Mouse (Mus musculus): ENCODE data around the gene Rftn1. TPM values are rescaled to one million over a fixed set of nuclear protein-coding genes. Genes with fewer than 3 reads are reported as not detected.

The Rftn1 gene
- polyA plus RNA-seq, 1 experiment from 2014 or later, result 27.4 TPM

- H3K4me1 ChIP-seq, result peaks cover 6% of the 10 kb centered on the region; the same call in 1 of the 2 replicates
- no peaks in the 10 kb centered on the region for H3K36me3 ChIP-seq (replicated peaks)
- H3K9me3 ChIP-seq, result no peaks in the 10 kb centered on the region
- no peak overlapping the region for H3K9ac ChIP-seq
- no peaks in the 10 kb centered on the region for H3K27me3 ChIP-seq (replicated peaks)
- no peak overlapping the region for H3K4me2 ChIP-seq
- no peak overlapping the region for H3K27ac ChIP-seq
- ATAC-seq (replicated peaks), result no peak
- WGBS, result 93% methylated on average over 15 of the region's 15 CpGs
- no peak overlapping the region for H3K4me3 ChIP-seq
Observed at GRCm38 (mm10) chr17:50157190-50158150, 33.0 kb downstream of the Rftn1 start.

GRCm38 (mm10) chr17:50152085-50152484 lies 38.4 kb downstream of the Rftn1 start:
- WGBS, result 95% methylated on average over 5 of the region's 5 CpGs

DNA sequence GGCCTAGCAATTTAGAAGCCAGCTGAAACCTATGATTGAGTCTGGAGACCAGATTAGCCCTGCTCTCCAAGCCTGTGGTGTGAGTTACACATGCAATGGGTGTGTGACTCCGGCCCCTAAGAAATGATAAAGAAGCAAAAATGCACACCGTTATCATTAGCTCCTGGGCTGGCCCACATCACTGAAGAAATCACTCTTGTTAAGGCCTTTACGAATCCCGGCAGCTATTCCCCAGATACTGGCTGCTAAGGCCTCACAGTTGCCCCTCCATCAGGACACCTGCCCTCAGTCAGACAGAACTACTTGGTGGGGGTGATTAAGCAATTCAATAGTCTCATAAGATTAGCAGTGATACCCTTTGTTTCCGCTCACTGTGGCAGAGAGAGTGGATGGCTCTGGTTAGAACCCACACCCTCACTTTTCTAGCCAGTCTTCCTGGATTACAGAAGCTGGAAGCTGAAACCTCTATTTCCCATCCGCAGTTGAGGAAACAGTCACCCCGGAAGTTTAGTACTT lies 39.2 kb downstream of the Rftn1 start:
- Histone ChIP-seq H3K4me2 (no peak overlapping the region), H3K27me3 (replicated peaks) (no peaks in the 10 kb centered on the region), H3K4me1 (peaks cover 20% of the 10 kb centered on the region), H3K9me3 (no peaks in the 10 kb centered on the region), H3K4me3 (no peak overlapping the region), H3K36me3 (replicated peaks) (no peaks in the 10 kb centered on the region), H3K27ac (0 out of 2 replicates have a peak overlapping the region, but pooled peaks have one; percentile 3), H3K9ac (no peak overlapping the region)
- WGBS, result 57% methylated on average over 7 of the region's 7 CpGs
- no peak; the same call in 1 of the 2 replicates for ATAC-seq (replicated peaks)

More at GRCm38 (mm10) chr17:50152085-50152484, 38.4 kb downstream of the Rftn1 start:
- Histone ChIP-seq H3K27me3 (replicated peaks) (no peaks in the 10 kb centered on the region), H3K9ac (no peak overlapping the region), H3K36me3 (replicated peaks) (no peaks in the 10 kb centered on the region), H3K4me2 (no peak overlapping the region), H3K4me1 (peaks cover 20% of the 10 kb centered on the region), H3K9me3 (no peaks in the 10 kb centered on the region), H3K4me3 (no peak overlapping the region), H3K27ac (no peak overlapping the region)
- ATAC-seq (replicated peaks), result no peak

- no peaks in the 10 kb centered on the region for H3K9me3 ChIP-seq
- H3K4me1 ChIP-seq, result peaks cover 20% of the 10 kb centered on the region
- 38% methylated on average over 16 of the region's 16 CpGs for WGBS
- peak overlapping the region; percentile 13; the same call in 1 of the 2 replicates for H3K4me2 ChIP-seq
- no peak overlapping the region for H3K4me3 ChIP-seq
- peak overlapping the region; percentile 71 for H3K27ac ChIP-seq
- no peak overlapping the region for H3K9ac ChIP-seq
- no peaks in the 10 kb centered on the region for H3K36me3 ChIP-seq (replicated peaks)
- H3K27me3 ChIP-seq (replicated peaks), result no peaks in the 10 kb centered on the region
- ATAC-seq (replicated peaks), result peak; percentile 68
Observed at GRCm38 (mm10) chr17:50150416-50151207, 39.9 kb downstream of the Rftn1 start.

DNA sequence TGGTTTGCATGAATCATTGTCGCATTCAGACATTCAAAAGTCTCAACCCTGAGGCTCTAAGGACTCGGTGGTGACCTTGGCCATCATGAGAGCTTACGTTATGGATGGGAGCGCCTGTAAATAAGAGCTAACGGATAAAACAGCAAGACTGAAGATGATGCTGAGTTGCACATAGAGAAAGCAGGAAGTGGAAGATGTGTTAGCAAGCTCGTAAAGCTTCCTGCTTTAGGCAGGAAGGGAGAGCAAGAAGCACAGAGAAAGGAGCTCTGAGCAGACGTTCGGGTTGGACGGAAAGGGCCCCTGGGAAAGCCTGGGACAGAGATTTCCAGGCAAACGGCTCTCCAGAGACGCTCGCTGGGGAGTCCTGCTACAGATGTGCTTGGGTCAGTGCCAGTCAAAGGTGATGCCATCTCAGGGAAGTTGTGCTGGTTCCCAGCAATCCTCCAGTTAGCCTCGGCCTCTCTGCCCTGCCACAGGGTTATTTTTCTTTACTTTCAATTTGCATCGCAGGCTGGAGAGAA lies 40.7 kb downstream of the Rftn1 start:
- no peaks in the 10 kb centered on the region for H3K27me3 ChIP-seq (replicated peaks)
- peaks cover 20% of the 10 kb centered on the region for H3K4me1 ChIP-seq
- peak overlapping the region; percentile 71 for H3K27ac ChIP-seq
- H3K9me3 ChIP-seq, result no peaks in the 10 kb centered on the region
- H3K4me2 ChIP-seq, result peak overlapping the region; percentile 13; the same call in 1 of the 2 replicates
- 63% methylated on average over 14 of the region's 14 CpGs for WGBS
- H3K9ac ChIP-seq, result no peak overlapping the region
- no peaks in the 10 kb centered on the region for H3K36me3 ChIP-seq (replicated peaks)
- H3K4me3 ChIP-seq, result no peak overlapping the region
- 0 out of 2 replicates have a peak, but pooled peaks have one; percentile 3 for ATAC-seq (replicated peaks)

DNA sequence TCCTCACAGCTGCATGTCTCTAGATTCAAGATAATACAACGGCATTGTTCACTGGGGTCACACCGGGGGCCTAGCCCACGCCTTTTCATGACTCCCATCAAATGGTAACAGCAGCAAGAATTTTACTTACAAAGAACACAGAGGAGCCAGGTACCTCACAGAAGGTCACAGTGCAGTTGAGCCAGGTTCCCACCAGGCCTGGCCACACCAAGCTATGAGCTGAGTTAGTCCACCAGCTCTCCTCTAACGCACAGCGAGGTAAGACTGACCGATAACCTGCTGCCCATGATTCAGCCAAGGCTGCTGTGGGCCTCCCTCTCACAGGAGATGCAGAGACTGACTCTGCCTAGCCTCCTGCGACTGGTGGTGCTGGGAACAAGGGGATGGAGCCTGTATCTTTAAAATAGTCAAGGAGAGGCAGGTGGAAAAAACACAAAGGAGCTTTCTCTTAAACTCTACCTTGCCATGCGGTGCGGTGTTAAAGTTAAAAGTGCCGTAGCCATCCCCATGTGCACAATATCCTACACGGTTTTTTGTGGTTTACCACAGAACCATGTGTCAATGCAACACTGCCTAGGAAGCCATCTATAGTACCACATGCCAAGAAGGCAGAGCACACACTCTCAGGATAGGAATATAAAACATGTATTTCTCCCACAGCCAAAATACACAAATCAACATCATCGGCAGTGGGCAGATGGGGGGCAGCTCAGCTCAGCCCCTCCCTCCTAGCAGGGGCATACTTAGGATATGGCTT lies 42.5 kb downstream of the Rftn1 start:
- H3K27me3 ChIP-seq (replicated peaks), result no peaks in the 10 kb centered on the region

DNA sequence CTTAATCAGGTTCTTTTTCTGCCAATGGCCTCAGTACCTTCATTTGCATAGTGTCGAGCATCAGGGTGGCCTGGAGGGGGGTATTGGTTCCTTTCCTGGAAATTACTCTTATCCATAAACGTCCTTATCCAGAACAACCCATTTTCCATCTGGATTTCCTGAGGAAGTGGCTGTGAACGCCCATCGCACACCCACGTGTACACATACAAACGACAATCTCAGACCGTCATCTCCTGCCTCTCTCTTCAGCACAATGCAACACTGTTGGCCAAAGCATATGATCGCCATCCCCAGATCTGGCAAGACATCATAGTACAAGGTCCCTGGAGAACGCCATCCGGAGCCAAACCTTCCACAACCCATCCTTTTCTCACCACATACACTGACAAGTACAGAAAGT lies 47.1 kb downstream of the Rftn1 start:
- ATAC-seq (replicated peaks), result no peak
- H3K9ac ChIP-seq, result no peak overlapping the region
- no peak overlapping the region for H3K27ac ChIP-seq
- 89% methylated on average over 10 of the region's 10 CpGs for WGBS
- no peak overlapping the region for H3K4me3 ChIP-seq
- no peak overlapping the region for H3K4me2 ChIP-seq
- H3K27me3 ChIP-seq (replicated peaks), result no peaks in the 10 kb centered on the region
- H3K4me1 ChIP-seq, result no peaks in the 10 kb centered on the region
- H3K9me3 ChIP-seq, result no peaks in the 10 kb centered on the region
- H3K36me3 ChIP-seq (replicated peaks), result no peaks in the 10 kb centered on the region

More for the DNA sequence above, 42.5 kb downstream of the Rftn1 start:
- no peak overlapping the region for H3K4me3 ChIP-seq
- no peaks in the 10 kb centered on the region for H3K36me3 ChIP-seq (replicated peaks)
- H3K9ac ChIP-seq, result no peak overlapping the region
- no peak for ATAC-seq (replicated peaks)
- H3K9me3 ChIP-seq, result no peaks in the 10 kb centered on the region
- H3K27ac ChIP-seq, result no peak overlapping the region
- no peak overlapping the region for H3K4me2 ChIP-seq
- H3K4me1 ChIP-seq, result peaks cover 20% of the 10 kb centered on the region
- 95% methylated on average over 12 of the region's 12 CpGs for WGBS

GRCm38 (mm10) chr17:50142553-50142952 lies 47.9 kb downstream of the Rftn1 start:
- no peak overlapping the region for H3K4me2 ChIP-seq
- ATAC-seq (replicated peaks), result no peak
- no peaks in the 10 kb centered on the region for H3K36me3 ChIP-seq (replicated peaks)
- no peak overlapping the region for H3K9ac ChIP-seq
- H3K4me3 ChIP-seq, result no peak overlapping the region
- no peak overlapping the region for H3K27ac ChIP-seq
- no peaks in the 10 kb centered on the region for H3K9me3 ChIP-seq
- H3K27me3 ChIP-seq (replicated peaks), result no peaks in the 10 kb centered on the region
- 73% methylated on average over 8 of the region's 8 CpGs for WGBS
- no peaks in the 10 kb centered on the region for H3K4me1 ChIP-seq

- H3K9me3 ChIP-seq, result no peaks in the 10 kb centered on the region
- H3K9ac ChIP-seq, result no peak overlapping the region
- H3K27ac ChIP-seq, result no peak overlapping the region
- H3K27me3 ChIP-seq (replicated peaks), result no peaks in the 10 kb centered on the region
- no peak overlapping the region for H3K4me3 ChIP-seq
- H3K4me2 ChIP-seq, result no peak overlapping the region
- ATAC-seq (replicated peaks), result no peak
- 86% methylated on average over 7 of the region's 7 CpGs for WGBS
- no peaks in the 10 kb centered on the region for H3K4me1 ChIP-seq
- H3K36me3 ChIP-seq (replicated peaks), result no peaks in the 10 kb centered on the region
Observed at GRCm38 (mm10) chr17:50142151-50142550, 48.3 kb downstream of the Rftn1 start.

DNA sequence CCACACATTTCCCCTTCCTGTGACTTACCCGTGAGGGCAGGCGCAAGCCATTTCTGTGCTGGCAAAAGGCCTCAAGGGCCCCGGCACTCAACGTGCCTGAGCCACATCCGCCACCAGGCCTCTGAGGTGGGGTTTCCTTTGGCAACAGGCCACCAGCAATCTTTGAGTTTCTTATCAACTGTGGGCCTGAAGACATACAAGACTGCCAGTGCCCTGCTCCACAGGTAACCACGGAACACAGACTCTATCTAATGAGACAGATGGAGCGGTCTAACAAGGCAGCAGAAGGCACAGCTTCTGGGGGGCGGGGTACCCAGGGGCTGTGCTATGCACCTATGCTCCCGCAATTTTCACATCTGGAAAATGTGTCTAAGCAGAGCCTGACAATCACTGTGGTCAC lies 54.4 kb downstream of the Rftn1 start:
- Histone ChIP-seq H3K9me3 (no peaks in the 10 kb centered on the region), H3K4me3 (no peak overlapping the region), H3K27ac (no peak overlapping the region), H3K9ac (no peak overlapping the region), H3K4me2 (no peak overlapping the region), H3K36me3 (replicated peaks) (no peaks in the 10 kb centered on the region), H3K4me1 (no peaks in the 10 kb centered on the region), H3K27me3 (replicated peaks) (no peaks in the 10 kb centered on the region)
- 80% methylated on average over 9 of the region's 9 CpGs for WGBS
- no peak for ATAC-seq (replicated peaks)

DNA sequence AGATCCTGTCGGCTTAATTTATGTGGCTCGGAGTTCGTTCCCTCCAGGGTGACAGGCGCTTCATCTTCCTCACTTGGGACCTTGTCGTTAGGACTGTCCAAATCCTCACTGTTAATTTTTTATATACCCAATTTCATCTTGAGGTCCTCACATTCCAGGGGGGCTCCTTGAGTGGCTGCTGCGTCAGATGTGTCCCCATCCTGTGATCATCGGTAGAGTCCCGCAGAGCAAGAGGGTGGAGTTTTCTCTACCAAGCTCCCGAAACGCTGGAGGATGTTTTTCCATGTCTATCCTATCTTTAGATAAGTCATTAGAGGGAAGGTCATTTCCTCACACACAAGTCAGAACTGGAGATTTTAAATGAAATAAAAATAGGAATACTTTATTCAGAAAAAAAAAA lies 55.0 kb downstream of the Rftn1 start:
- 86% methylated on average over 10 of the region's 10 CpGs for WGBS

More for the DNA sequence above, 55.0 kb downstream of the Rftn1 start:
- H3K9ac ChIP-seq, result no peak overlapping the region
- no peak for ATAC-seq (replicated peaks)
- H3K36me3 ChIP-seq (replicated peaks), result no peaks in the 10 kb centered on the region
- H3K4me2 ChIP-seq, result no peak overlapping the region
- H3K4me3 ChIP-seq, result no peak overlapping the region
- H3K27me3 ChIP-seq (replicated peaks), result no peaks in the 10 kb centered on the region
- no peaks in the 10 kb centered on the region for H3K9me3 ChIP-seq
- no peak overlapping the region for H3K27ac ChIP-seq
- no peaks in the 10 kb centered on the region for H3K4me1 ChIP-seq

Measured in midbrain, embryonic 15.5 days (tissue).